Mouse (Mus musculus): Measurements from ENCODE around the gene Cdkn2b. TPM values are rescaled to one million over a fixed set of nuclear protein-coding genes. Genes with fewer than 3 reads are reported as not detected.

Gene Cdkn2b
- polyA plus RNA-seq, 1 experiment: not detected

- no peak overlapping the region for H3K27ac ChIP-seq (ENCODE audit: insufficient read depth, low read depth, low read length)
- TF ChIP-seq POLR2A (IDR thresholded peaks at IDR 0.05; ENCODE audit: borderline replicate concordance, low read depth, low read length) (no peak), CTCF (IDR thresholded peaks at IDR 0.05; ENCODE audit: low read depth, low read length) (no peak)
- H3K4me3 ChIP-seq (ENCODE audit: insufficient read depth, low read length): peak overlapping the region; percentile 89
- H3K4me1 ChIP-seq (ENCODE audit: control insufficient read depth, insufficient read depth, low read length): peaks cover 13% of the 10 kb centered on the region
Measured at GRCm38 (mm10) chr4:89309996-89310395, 843 bp downstream of the Cdkn2b start.

GRCm38 (mm10) chr4:89308001-89308400 is 2.8 kb downstream of the Cdkn2b start:
- no peak for TF ChIP-seq CTCF (IDR thresholded peaks at IDR 0.05; ENCODE audit: low read depth, low read length)
- no peak for TF ChIP-seq POLR2A (IDR thresholded peaks at IDR 0.05; ENCODE audit: borderline replicate concordance, low read depth, low read length)
- H3K27ac ChIP-seq (ENCODE audit: insufficient read depth, low read depth, low read length): no peak overlapping the region
- H3K4me3 ChIP-seq (ENCODE audit: insufficient read depth, low read length): no peak overlapping the region
- H3K4me1 ChIP-seq (ENCODE audit: control insufficient read depth, insufficient read depth, low read length): peaks cover 13% of the 10 kb centered on the region

GRCm38 (mm10) chr4:89306798-89307365 is 4.0 kb downstream of the Cdkn2b start:
- H3K4me3 ChIP-seq (ENCODE audit: insufficient read depth, low read length): no peak overlapping the region
- no peak overlapping the region for H3K27ac ChIP-seq (ENCODE audit: insufficient read depth, low read depth, low read length)
- TF ChIP-seq POLR2A (IDR thresholded peaks at IDR 0.05; ENCODE audit: borderline replicate concordance, low read depth, low read length) (no peak), CTCF (IDR thresholded peaks at IDR 0.05; ENCODE audit: low read depth, low read length) (no peak)
- peaks cover 13% of the 10 kb centered on the region for H3K4me1 ChIP-seq (ENCODE audit: control insufficient read depth, insufficient read depth, low read length)

- TF ChIP-seq POLR2A (IDR thresholded peaks at IDR 0.05; ENCODE audit: borderline replicate concordance, low read depth, low read length): no peak
- TF ChIP-seq CTCF (IDR thresholded peaks at IDR 0.05; ENCODE audit: low read depth, low read length): no peak
- H3K4me1 ChIP-seq (ENCODE audit: control insufficient read depth, insufficient read depth, low read length): peaks cover 13% of the 10 kb centered on the region
- H3K4me3 ChIP-seq (ENCODE audit: insufficient read depth, low read length): no peak overlapping the region
- no peak overlapping the region for H3K27ac ChIP-seq (ENCODE audit: insufficient read depth, low read depth, low read length)
Measured at GRCm38 (mm10) chr4:89305691-89306090, 5.1 kb downstream of the Cdkn2b start.

- no peak for TF ChIP-seq CTCF (IDR thresholded peaks at IDR 0.05; ENCODE audit: low read depth, low read length)
- no peak for TF ChIP-seq POLR2A (IDR thresholded peaks at IDR 0.05; ENCODE audit: borderline replicate concordance, low read depth, low read length)
- H3K4me3 ChIP-seq (ENCODE audit: insufficient read depth, low read length): no peak overlapping the region
- H3K4me1 ChIP-seq (ENCODE audit: control insufficient read depth, insufficient read depth, low read length): peaks cover 10% of the 10 kb centered on the region
- H3K27ac ChIP-seq (ENCODE audit: insufficient read depth, low read depth, low read length): no peak overlapping the region
Measured at GRCm38 (mm10) chr4:89303281-89303995, 7.4 kb downstream of the Cdkn2b start.

- no peak overlapping the region for H3K4me3 ChIP-seq (ENCODE audit: insufficient read depth, low read length)
- TF ChIP-seq POLR2A (IDR thresholded peaks at IDR 0.05; ENCODE audit: borderline replicate concordance, low read depth, low read length) (no peak), CTCF (IDR thresholded peaks at IDR 0.05; ENCODE audit: low read depth, low read length) (no peak)
- H3K27ac ChIP-seq (ENCODE audit: insufficient read depth, low read depth, low read length): no peak overlapping the region
- peaks cover 5% of the 10 kb centered on the region for H3K4me1 ChIP-seq (ENCODE audit: control insufficient read depth, insufficient read depth, low read length)
Measured at GRCm38 (mm10) chr4:89302129-89302528, 8.7 kb downstream of the Cdkn2b start.

GRCm38 (mm10) chr4:89299721-89300120 is 11.1 kb downstream of the Cdkn2b start:
- Histone ChIP-seq H3K4me3 (ENCODE audit: insufficient read depth, low read length) (no peak overlapping the region), H3K4me1 (ENCODE audit: control insufficient read depth, insufficient read depth, low read length) (peaks cover 9% of the 10 kb centered on the region), H3K27ac (ENCODE audit: insufficient read depth, low read depth, low read length) (no peak overlapping the region)
- no peak for TF ChIP-seq CTCF (IDR thresholded peaks at IDR 0.05; ENCODE audit: low read depth, low read length)
- no peak for TF ChIP-seq POLR2A (IDR thresholded peaks at IDR 0.05; ENCODE audit: borderline replicate concordance, low read depth, low read length)

GRCm38 (mm10) chr4:89295441-89296220 is 15.2 kb downstream of the Cdkn2b start:
- Histone ChIP-seq H3K4me1 (ENCODE audit: control insufficient read depth, insufficient read depth, low read length) (peaks cover 6% of the 10 kb centered on the region), H3K27ac (ENCODE audit: insufficient read depth, low read depth, low read length) (peak overlapping the region; percentile 73), H3K4me3 (ENCODE audit: insufficient read depth, low read length) (peak overlapping the region; percentile 91)
- TF ChIP-seq POLR2A (IDR thresholded peaks at IDR 0.05; ENCODE audit: borderline replicate concordance, low read depth, low read length) (no peak), CTCF (IDR thresholded peaks at IDR 0.05; ENCODE audit: low read depth, low read length) (no peak)

GRCm38 (mm10) chr4:89294486-89295440 is 16.1 kb downstream of the Cdkn2b start, which contains the start of gene Cdkn2a:
TSS of gene Cdkn2a (minus strand) at chr4:89294653.
- peak within 1 kb of the TSS; percentile 91 for H3K4me3 ChIP-seq (ENCODE audit: insufficient read depth, low read length)
- TF ChIP-seq POLR2A (IDR thresholded peaks at IDR 0.05; ENCODE audit: borderline replicate concordance, low read depth, low read length) (no peak), CTCF (IDR thresholded peaks at IDR 0.05; ENCODE audit: low read depth, low read length) (no peak)
- H3K27ac ChIP-seq (ENCODE audit: insufficient read depth, low read depth, low read length): peak within 1 kb of the TSS; percentile 73
- H3K4me1 ChIP-seq (ENCODE audit: control insufficient read depth, insufficient read depth, low read length): peaks cover 6% of the 10 kb centered on the region
